Comparison of ENCODE assay signal across 7 mouse cellular contexts in the genomic region with DNA sequence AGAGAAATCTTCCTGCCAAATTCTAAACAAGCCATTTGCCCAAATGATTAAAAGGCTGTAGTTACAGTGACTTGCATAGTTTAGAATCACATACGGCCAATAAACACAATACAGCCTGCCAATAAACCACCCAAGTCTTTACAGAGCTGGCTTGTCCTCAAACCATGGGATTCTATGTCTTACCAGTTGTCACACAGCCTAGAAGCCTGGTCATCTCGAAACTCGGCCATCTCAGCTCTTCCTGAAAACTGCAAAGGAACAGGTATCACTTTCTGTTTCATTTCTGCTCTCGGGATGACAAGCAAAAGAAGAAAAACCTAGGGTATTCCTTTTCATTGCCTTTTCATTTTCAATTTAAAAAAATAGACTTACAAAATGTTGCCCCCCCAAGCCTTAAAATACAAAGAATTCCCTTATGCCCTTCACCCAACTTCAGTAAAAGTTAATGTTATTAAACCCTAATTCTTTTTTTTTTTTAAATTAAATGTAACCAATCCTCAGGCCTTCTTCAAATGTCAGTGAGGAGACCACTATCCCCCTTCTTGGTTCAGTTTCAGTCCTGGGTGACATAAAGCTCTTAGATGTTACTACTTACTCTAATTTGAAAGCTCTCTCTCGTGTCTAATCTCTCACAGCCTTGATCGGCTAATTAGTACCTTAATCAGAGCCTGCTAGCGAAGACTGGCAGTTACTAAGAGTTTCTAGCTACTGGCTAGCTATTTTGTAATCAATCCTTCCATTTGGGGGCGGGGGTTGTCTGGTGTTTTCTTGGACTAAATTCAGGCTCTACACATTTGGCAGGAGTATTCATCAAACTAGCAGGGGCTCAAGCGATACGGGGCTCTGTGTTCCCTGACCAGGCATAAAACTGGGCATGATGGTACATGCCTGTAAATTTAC. TPM values are rescaled to one million over a fixed set of nuclear protein-coding genes. Genes with fewer than 3 reads are reported as not detected.
DNase-seq lines count a peak whose midpoint lies in the region; ATAC-seq lines count a peak whose summit lies in the region.

No protein-coding gene starts in this region.

- H3K36me3 ChIP-seq in neural tube, embryonic 11.5 days (ENCODE audit: control insufficient read depth, insufficient read depth, low read length), result peaks cover 7% of the 10 kb centered on the region
- H3K36me3 ChIP-seq in neural tube, embryonic 12.5 days, result peaks cover 31% of the 10 kb centered on the region

- DNase-seq in neural tube, embryonic 11.5 days (ENCODE audit: low spot score), result no peak
- no peak for DNase-seq in neural tube, embryonic 10.5 days (ENCODE audit: extremely low spot score, low spot score)
- DNase-seq in fibroblast of lung, adult 2 months (ENCODE audit: low read depth), result peak; percentile 33
- DNase-seq in large intestine, adult 2 months (ENCODE audit: low read depth, low spot score), result peak; percentile 43
- DNase-seq in thymus, postnatal 25 days, result no peak
- no peak for DNase-seq in embryo, embryonic 9.5 days (ENCODE audit: extremely low spot score)

- no peaks in the 10 kb centered on the region for H3K27me3 ChIP-seq in neural tube, embryonic 11.5 days (ENCODE audit: control insufficient read depth, insufficient read depth, low read length)
- H3K27me3 ChIP-seq in neural tube, embryonic 12.5 days (replicated peaks), result no peaks in the 10 kb centered on the region

- no peaks in the 10 kb centered on the region for H3K9me3 ChIP-seq in neural tube, embryonic 11.5 days (ENCODE audit: control insufficient read depth, low read length)
- H3K9me3 ChIP-seq in neural tube, embryonic 12.5 days, result no peaks in the 10 kb centered on the region

- H3K27ac ChIP-seq in neural tube, embryonic 11.5 days (ENCODE audit: low read depth, low read length), result no peak overlapping the region
- H3K27ac ChIP-seq in neural tube, embryonic 12.5 days, result no peak overlapping the region

- 0 out of 2 replicates have a peak overlapping the region, but pooled peaks have one; percentile 79 for H3K9ac ChIP-seq in neural tube, embryonic 11.5 days (ENCODE audit: low read length)
- peak overlapping the region; percentile 88 for H3K9ac ChIP-seq in neural tube, embryonic 12.5 days

- ATAC-seq in neural tube, embryonic 11.5 days (ENCODE audit: insufficient read depth, low FRiP score, low TSS enrichment), result no peak
- ATAC-seq in neural tube, embryonic 12.5 days (ENCODE audit: low FRiP score, low read depth), result no peak

- 60% methylated on average over 10 of the region's 10 CpGs for WGBS in neural tube, embryonic 11.5 days
- WGBS in large intestine, adult 2 months, result 19% methylated on average over 10 of the region's 10 CpGs
- 56% methylated on average over 10 of the region's 10 CpGs for WGBS in neural tube, embryonic 12.5 days

- peak overlapping the region; percentile 56 for H3K4me2 ChIP-seq in neural tube, embryonic 11.5 days (ENCODE audit: low read depth)
- peak overlapping the region; percentile 68 for H3K4me2 ChIP-seq in neural tube, embryonic 12.5 days (replicated peaks)

- peak overlapping the region; percentile 69 for H3K4me3 ChIP-seq in neural tube, embryonic 11.5 days (ENCODE audit: low read depth, low read length)
- H3K4me3 ChIP-seq in neural tube, embryonic 12.5 days, result peak overlapping the region; percentile 84

- no peaks in the 10 kb centered on the region for H3K4me1 ChIP-seq in neural tube, embryonic 11.5 days (ENCODE audit: control insufficient read depth, insufficient read depth, low read length)
- peaks cover 11% of the 10 kb centered on the region for H3K4me1 ChIP-seq in neural tube, embryonic 12.5 days

RNA-seq across cellular contexts. Expression of gene Trafd1, which starts 1.3 kb away (rescaled TPM):
- 86.9 and 94.6 TPM in 2 replicates for polyA plus RNA-seq in neural tube, embryonic 11.5 days (2014; fragmentation: Nextera tagmentation; extraction: Ambion mirVana)
- polyA plus RNA-seq in large intestine, adult 2 months (2012; rRNA removed), result 99.6 and 125 TPM in 2 replicates
- 116 and 119 TPM in 2 replicates for polyA plus RNA-seq in neural tube, embryonic 12.5 days (2016; fragmentation: Nextera tagmentation; extraction: Ambion mirVana)

RNA-seq across cellular contexts. Expression of gene Naa25, which starts 13.6 kb away (rescaled TPM):
- 48.1 and 57.0 TPM in 2 replicates for polyA plus RNA-seq in neural tube, embryonic 11.5 days (2014; fragmentation: Nextera tagmentation; extraction: Ambion mirVana)
- 6.5 and 10.2 TPM in 2 replicates for polyA plus RNA-seq in large intestine, adult 2 months (2012; rRNA removed)
- polyA plus RNA-seq in neural tube, embryonic 12.5 days (2016; fragmentation: Nextera tagmentation; extraction: Ambion mirVana), result 49.9 TPM in 2 replicates

Comparison
In these comparisons a context has a peak if more than half of its experiments do, and no peak if none do; other contexts are left out.
1. DNase-seq: peak in fibroblast of lung, adult 2 months (single experiment) and large intestine, adult 2 months (single experiment); none in neural tube, embryonic 11.5 days (single experiment), neural tube, embryonic 10.5 days (single experiment), thymus, postnatal 25 days (single experiment) and embryo, embryonic 9.5 days (single experiment).